In genomic region chr3:84305722-84306510, GRCm38 (mm10) we compare ENCODE assay signal across 9 mouse cellular contexts. TPM values are rescaled to one million over a fixed set of nuclear protein-coding genes. Genes with fewer than 3 reads are reported as not detected.
DNase-seq lines count a peak whose midpoint lies in the region; ATAC-seq and TF ChIP-seq lines count a peak whose summit lies in the region.
"Had no signal": no experiment of that assay in that cellular context is flagged by ENCODE, and none has a peak within 500 bp of the region (broad histone marks: within the 10 kb centered on the region; RNA-seq: fewer than 3 reads in every experiment).

No protein-coding gene starts in this region.

- DNase-seq in liver, postnatal 0 days: no peak
- peak; percentile 38 for DNase-seq in midbrain, postnatal 0 days (ENCODE audit: low spot score)
- no peak for DNase-seq in cerebellum, adult 18-20 months
- DNase-seq in right cerebral cortex, postnatal 10 days (ENCODE audit: low spot score in 2 of 2): no peak
- no peak for DNase-seq in kidney, adult 18-20 months

- H3K9ac ChIP-seq in liver, embryonic 12.5 days: no peak overlapping the region
- no peak overlapping the region for H3K9ac ChIP-seq in liver, postnatal 0 days (replicated peaks)
- H3K9ac ChIP-seq in forebrain, embryonic 13.5 days: no peak overlapping the region
- peak overlapping the region; percentile 67 for H3K9ac ChIP-seq in hindbrain, embryonic 16.5 days (ENCODE audit: low read depth, low read length)
- H3K9ac ChIP-seq in midbrain, postnatal 0 days (replicated peaks; ENCODE audit: low read length, poor library complexity, severe bottlenecking): peak overlapping the region; percentile 62; the same call in 1 of the 2 replicates
- H3K9ac ChIP-seq: lung, embryonic 15.5 days had no signal

- H3K27ac ChIP-seq in liver, embryonic 12.5 days: no peak overlapping the region
- no peak overlapping the region for H3K27ac ChIP-seq in liver, postnatal 0 days (ENCODE audit: low read depth)
- peak overlapping the region; percentile 95 for H3K27ac ChIP-seq in forebrain, embryonic 13.5 days
- H3K27ac ChIP-seq in hindbrain, embryonic 16.5 days (ENCODE audit: low read depth, low read length): peak overlapping the region; percentile 84
- peak overlapping the region; percentile 84 for H3K27ac ChIP-seq in midbrain, postnatal 0 days (ENCODE audit: low read depth, low read length)

- H3K27me3 ChIP-seq in liver, embryonic 12.5 days (replicated peaks): peaks cover 73% of the 10 kb centered on the region
- H3K27me3 ChIP-seq in liver, postnatal 0 days (ENCODE audit: insufficient read depth, low read length): peaks cover 20% of the 10 kb centered on the region
- no peaks in the 10 kb centered on the region for H3K27me3 ChIP-seq in forebrain, embryonic 13.5 days
- H3K27me3 ChIP-seq in hindbrain, embryonic 16.5 days (replicated peaks; ENCODE audit: control insufficient read depth, insufficient read depth, low read length): no peaks in the 10 kb centered on the region
- no peaks in the 10 kb centered on the region for H3K27me3 ChIP-seq in midbrain, postnatal 0 days (ENCODE audit: insufficient read depth, low read length)

- ATAC-seq in liver, embryonic 12.5 days: no peak
- ATAC-seq in liver, postnatal 0 days: no peak
- peak; percentile 3 for ATAC-seq in forebrain, embryonic 13.5 days
- ATAC-seq in hindbrain, embryonic 16.5 days: peak; percentile 6; the same call in 1 of the 2 replicates
- ATAC-seq in midbrain, postnatal 0 days (ENCODE audit: low FRiP score): peak; percentile 48; the same call in 1 of the 2 replicates

- 0 out of 2 replicates have a peak, but pooled peaks cover 11% of the 10 kb centered on the region for H3K4me1 ChIP-seq in liver, embryonic 12.5 days
- H3K4me1 ChIP-seq in liver, postnatal 0 days (ENCODE audit: insufficient read depth): peaks cover 6% of the 10 kb centered on the region; the same call in 1 of the 2 replicates
- peaks cover 52% of the 10 kb centered on the region for H3K4me1 ChIP-seq in forebrain, embryonic 13.5 days
- peaks cover 29% of the 10 kb centered on the region for H3K4me1 ChIP-seq in hindbrain, embryonic 16.5 days (ENCODE audit: control insufficient read depth, insufficient read depth, low read depth, low read length)
- 0 out of 2 replicates have a peak, but pooled peaks cover 10% of the 10 kb centered on the region for H3K4me1 ChIP-seq in midbrain, postnatal 0 days (ENCODE audit: insufficient read depth, low read length)

- no peak for TF ChIP-seq CTCF in liver, postnatal 0 days (IDR thresholded peaks at IDR 0.05; ENCODE audit: low read depth)
- TF ChIP-seq CTCF in midbrain, postnatal 0 days (IDR thresholded peaks at IDR 0.05): no peak

- WGBS in liver, embryonic 12.5 days (ENCODE audit: insufficient replicate concordance): 51% methylated on average over 15 of the region's 15 CpGs
- WGBS in liver, postnatal 0 days (ENCODE audit: insufficient replicate concordance): 45% methylated on average over 15 of the region's 15 CpGs
- WGBS in forebrain, embryonic 13.5 days: 23% methylated on average over 15 of the region's 15 CpGs
- 15% methylated on average over 15 of the region's 15 CpGs for WGBS in hindbrain, embryonic 16.5 days
- WGBS in midbrain, postnatal 0 days: 9% methylated on average over 15 of the region's 15 CpGs

- H3K36me3 ChIP-seq in liver, embryonic 12.5 days: no peaks in the 10 kb centered on the region
- no peaks in the 10 kb centered on the region for H3K36me3 ChIP-seq in liver, postnatal 0 days (replicated peaks; ENCODE audit: insufficient read depth, low read length)
- H3K36me3 ChIP-seq in forebrain, embryonic 13.5 days (ENCODE audit: poor library complexity, severe bottlenecking): no peaks in the 10 kb centered on the region
- H3K36me3 ChIP-seq in hindbrain, embryonic 16.5 days (ENCODE audit: control insufficient read depth, insufficient read depth, low read length): no peaks in the 10 kb centered on the region
- H3K36me3 ChIP-seq in midbrain, postnatal 0 days (ENCODE audit: insufficient read depth, low read length): no peaks in the 10 kb centered on the region
- H3K36me3 ChIP-seq: lung, embryonic 15.5 days had no signal

- H3K4me2 ChIP-seq in liver, embryonic 12.5 days: peak overlapping the region; percentile 55; the same call in 1 of the 2 replicates
- H3K4me2 ChIP-seq in liver, postnatal 0 days (ENCODE audit: low read depth, low read length): no peak overlapping the region
- peak overlapping the region; percentile 84 for H3K4me2 ChIP-seq in forebrain, embryonic 13.5 days
- H3K4me2 ChIP-seq in hindbrain, embryonic 16.5 days (ENCODE audit: low read length): peak overlapping the region; percentile 70
- H3K4me2 ChIP-seq in midbrain, postnatal 0 days (ENCODE audit: low read depth, low read length, poor library complexity, severe bottlenecking): peak overlapping the region; percentile 76

- TF ChIP-seq EP300 in liver, postnatal 0 days (IDR thresholded peaks at IDR 0.05; ENCODE audit: low read depth): no peak

- no peak overlapping the region for H3K4me3 ChIP-seq in liver, embryonic 12.5 days
- H3K4me3 ChIP-seq in liver, postnatal 0 days (ENCODE audit: low read depth, low read length): no peak overlapping the region
- peak overlapping the region; percentile 52 for H3K4me3 ChIP-seq in forebrain, embryonic 13.5 days
- H3K4me3 ChIP-seq in hindbrain, embryonic 16.5 days (ENCODE audit: low read length): peak overlapping the region; percentile 49
- H3K4me3 ChIP-seq in midbrain, postnatal 0 days (ENCODE audit: low read depth, low read length): peak overlapping the region; percentile 49

- no peaks in the 10 kb centered on the region for H3K9me3 ChIP-seq in liver, embryonic 12.5 days (replicated peaks)
- H3K9me3 ChIP-seq in liver, postnatal 0 days (ENCODE audit: low read length): no peaks in the 10 kb centered on the region
- no peaks in the 10 kb centered on the region for H3K9me3 ChIP-seq in forebrain, embryonic 13.5 days (replicated peaks)
- 0 out of 2 replicates have a peak, but pooled peaks cover 2% of the 10 kb centered on the region for H3K9me3 ChIP-seq in hindbrain, embryonic 16.5 days (ENCODE audit: control insufficient read depth, low read length)
- H3K9me3 ChIP-seq in midbrain, postnatal 0 days (ENCODE audit: low read length): no peaks in the 10 kb centered on the region
- H3K9me3 ChIP-seq: lung, embryonic 15.5 days had no signal

RNA-seq across cellular contexts. Expression of gene Trim2, which starts 0.8 kb away (rescaled TPM):
- polyA plus RNA-seq in liver, embryonic 12.5 days (2016; fragmentation: Nextera tagmentation; extraction: Ambion mirVana): 4.0 and 5.2 TPM in 2 replicates
- 2.7 and 2.9 TPM in 2 replicates for polyA plus RNA-seq in liver, postnatal 0 days (2015; fragmentation: Nextera tagmentation; extraction: Ambion mirVana)
- 130 and 138 TPM in 2 replicates for polyA plus RNA-seq in forebrain, embryonic 13.5 days (2015; fragmentation: Nextera tagmentation; extraction: Ambion mirVana)
- 151 and 154 TPM in 2 replicates for polyA plus RNA-seq in hindbrain, embryonic 16.5 days (2015; fragmentation: Nextera tagmentation; extraction: Ambion mirVana)
- total RNA-seq in midbrain, postnatal 0 days (2014; rRNA removed): 269 and 291 TPM in 2 replicates
- polyA plus RNA-seq in midbrain, postnatal 0 days (2015; fragmentation: Nextera tagmentation; extraction: Ambion mirVana): 132 and 149 TPM in 2 replicates

Comparison
In these comparisons a context has a peak if more than half of its experiments do, and no peak if none do; other contexts are left out.
1. ATAC-seq: peak in forebrain, embryonic 13.5 days (single experiment), hindbrain, embryonic 16.5 days (single experiment) and midbrain, postnatal 0 days (single experiment); none in liver, embryonic 12.5 days (single experiment) and liver, postnatal 0 days (single experiment).
2. H3K27ac ChIP-seq: peak in forebrain, embryonic 13.5 days (single experiment), hindbrain, embryonic 16.5 days (single experiment) and midbrain, postnatal 0 days (single experiment); none in liver, embryonic 12.5 days (single experiment) and liver, postnatal 0 days (single experiment).
3. H3K4me3 ChIP-seq: peak in forebrain, embryonic 13.5 days (single experiment), hindbrain, embryonic 16.5 days (single experiment) and midbrain, postnatal 0 days (single experiment); none in liver, embryonic 12.5 days (single experiment) and liver, postnatal 0 days (single experiment).
4. H3K9ac ChIP-seq: peak in hindbrain, embryonic 16.5 days (single experiment) and midbrain, postnatal 0 days (single experiment); none in liver, embryonic 12.5 days (single experiment), liver, postnatal 0 days (single experiment) and forebrain, embryonic 13.5 days (single experiment).
5. RNA of gene Trim2, which starts 0.8 kb away (polyA plus RNA-seq): 151 to 154 TPM in hindbrain, embryonic 16.5 days, 132 to 149 TPM in midbrain, postnatal 0 days and 130 to 138 TPM in forebrain, embryonic 13.5 days; 4.0 to 5.2 TPM in liver, embryonic 12.5 days and 2.7 to 2.9 TPM in liver, postnatal 0 days; every median in the first group is over 10 times any median in the second.